12 mouse cellular contexts compared by ENCODE assay signal in genomic region chr5:147441979-147442378, GRCm38 (mm10).
"Had no signal": no experiment of that assay in that cellular context is flagged by ENCODE, and none has a peak within 500 bp of the region (broad histone marks: within the 10 kb centered on the region; RNA-seq: fewer than 3 reads in every experiment).

No protein-coding gene starts in this region.

- ATAC-seq: intestine, embryonic 16.5 days had no signal

- DNase-seq: kidney, adult 2 months; kidney, postnatal 14 days; midbrain, embryonic 14.5 days; right cerebral cortex, adult 18-20 months; thymus, adult 18-20 months; thymus, postnatal 14 days had no signal

- H3K9ac ChIP-seq: kidney, embryonic 15.5 days; limb, embryonic 12.5 days; neural tube, embryonic 15.5 days had no signal

- H3K9me3 ChIP-seq: kidney, embryonic 15.5 days; limb, embryonic 12.5 days; midbrain, embryonic 10.5 days; neural tube, embryonic 15.5 days had no signal

- H3K27me3 ChIP-seq: kidney, embryonic 15.5 days; limb, embryonic 12.5 days; neural tube, embryonic 15.5 days had no signal

- H3K36me3 ChIP-seq: neural tube, embryonic 15.5 days had no signal

- H3K4me2 ChIP-seq: kidney, embryonic 15.5 days; limb, embryonic 12.5 days; neural tube, embryonic 15.5 days had no signal

- H3K27ac ChIP-seq: kidney, embryonic 15.5 days; limb, embryonic 12.5 days; midbrain, embryonic 10.5 days; neural tube, embryonic 15.5 days had no signal

- H3K4me3 ChIP-seq: kidney, embryonic 15.5 days; limb, embryonic 12.5 days; midbrain, embryonic 10.5 days; myocyte; neural tube, embryonic 15.5 days had no signal

- H3K4me1 ChIP-seq: limb, embryonic 12.5 days had no signal
